In genomic region chr16:11505492-11506176, GRCm38 (mm10) we compare ENCODE assay signal across 8 mouse cellular contexts.
A peak's percentile ranks its signal among the peaks of the same experiment; 100 is the strongest.
DNase-seq lines count a peak whose midpoint lies in the region; ATAC-seq and TF ChIP-seq lines count a peak whose summit lies in the region.

No protein-coding gene starts in this region.

- H3K4me1 ChIP-seq in heart, embryonic 10.5 days: peaks cover 23% of the 10 kb centered on the region
- H3K4me1 ChIP-seq in kidney, embryonic 16.5 days (ENCODE audit: insufficient read depth, low read length): peaks cover 33% of the 10 kb centered on the region
- 0 out of 2 replicates have a peak, but pooled peaks cover 3% of the 10 kb centered on the region for H3K4me1 ChIP-seq in midbrain, embryonic 15.5 days

- peak; percentile 98 for DNase-seq in heart, adult 11 months
- DNase-seq in heart, embryonic 10.5 days (ENCODE audit: low spot score): no peak
- peak; percentile 87 to 93 for DNase-seq in adrenal gland, adult (ENCODE audit: inconsistent age in 2 of 2, low spot score in 1 of 2)
- DNase-seq in gastrocnemius, adult 2 months: peak; percentile 85
- DNase-seq in ovary, postnatal 10 days (ENCODE audit: low spot score): peak; percentile 18
- no peak for DNase-seq in thymus, postnatal 25 days

- no peak overlapping the region for H3K4me3 ChIP-seq in heart, embryonic 10.5 days
- no peak overlapping the region for H3K4me3 ChIP-seq in gastrocnemius, adult 2 months
- H3K4me3 ChIP-seq in kidney, embryonic 16.5 days (ENCODE audit: low read length): no peak overlapping the region
- no peak overlapping the region for H3K4me3 ChIP-seq in midbrain, embryonic 15.5 days

- no peak overlapping the region for H3K4me2 ChIP-seq in kidney, embryonic 16.5 days (replicated peaks; ENCODE audit: low read depth, low read length)
- no peak overlapping the region for H3K4me2 ChIP-seq in midbrain, embryonic 15.5 days

- intact Hi-C loops in gastrocnemius, adult 2 months (cut with DNase I): no loop called here

- no peaks in the 10 kb centered on the region for H3K36me3 ChIP-seq in heart, embryonic 10.5 days
- no peaks in the 10 kb centered on the region for H3K36me3 ChIP-seq in kidney, embryonic 16.5 days (ENCODE audit: insufficient read depth, low read length)
- H3K36me3 ChIP-seq in midbrain, embryonic 15.5 days (replicated peaks): no peaks in the 10 kb centered on the region

- H3K9me3 ChIP-seq in heart, embryonic 10.5 days: no peaks in the 10 kb centered on the region
- H3K9me3 ChIP-seq in kidney, embryonic 16.5 days (ENCODE audit: low read length): no peaks in the 10 kb centered on the region
- H3K9me3 ChIP-seq in midbrain, embryonic 15.5 days: no peaks in the 10 kb centered on the region

- H3K27ac ChIP-seq in heart, embryonic 10.5 days: no peak overlapping the region
- peak overlapping the region; percentile 76 for H3K27ac ChIP-seq in gastrocnemius, adult 2 months
- H3K27ac ChIP-seq in kidney, embryonic 16.5 days (ENCODE audit: low read length): peak overlapping the region; percentile 78
- H3K27ac ChIP-seq in midbrain, embryonic 15.5 days: no peak overlapping the region

- no peak for TF ChIP-seq CTCF in gastrocnemius, adult 2 months (IDR thresholded peaks at IDR 0.05)

- no peak overlapping the region for H3K9ac ChIP-seq in kidney, embryonic 16.5 days (replicated peaks; ENCODE audit: low read length)
- no peak overlapping the region for H3K9ac ChIP-seq in midbrain, embryonic 15.5 days

- WGBS in heart, embryonic 10.5 days: 79% methylated on average over 5 of the region's 5 CpGs
- 46% methylated on average over 5 of the region's 5 CpGs for WGBS in kidney, embryonic 16.5 days
- 81% methylated on average over 5 of the region's 5 CpGs for WGBS in midbrain, embryonic 15.5 days

- ATAC-seq in kidney, embryonic 16.5 days (ENCODE audit: low FRiP score, low TSS enrichment): peak; percentile 56
- ATAC-seq in midbrain, embryonic 15.5 days (replicated peaks): no peak

- no peaks in the 10 kb centered on the region for H3K27me3 ChIP-seq in heart, embryonic 10.5 days (ENCODE audit: insufficient read depth, poor library complexity, severe bottlenecking)
- no peaks in the 10 kb centered on the region for H3K27me3 ChIP-seq in kidney, embryonic 16.5 days (ENCODE audit: insufficient read depth, low read length)
- no peaks in the 10 kb centered on the region for H3K27me3 ChIP-seq in midbrain, embryonic 15.5 days (replicated peaks)

Comparison
In these comparisons a context has a peak if more than half of its experiments do, and no peak if none do; other contexts are left out.
1. DNase-seq: peak in heart, adult 11 months (single experiment), adrenal gland, adult (2 of 2), gastrocnemius, adult 2 months (single experiment) and ovary, postnatal 10 days (single experiment); none in heart, embryonic 10.5 days (single experiment) and thymus, postnatal 25 days (single experiment).
2. H3K27ac ChIP-seq: peak in gastrocnemius, adult 2 months (single experiment) and kidney, embryonic 16.5 days (single experiment); none in heart, embryonic 10.5 days (single experiment) and midbrain, embryonic 15.5 days (single experiment).